Mouse (Mus musculus) embryonic facial prominence, embryonic 14.5 days (tissue): ENCODE results near the gene Amacr. TPM values are rescaled to one million over a fixed set of nuclear protein-coding genes. Genes with fewer than 3 reads are reported as not detected.

Experiments
- ATAC-seq: fragments of 200-750 bp; cut with Nextera tagmentation; 2 replicates; pipeline ENCODE4 v1.8.0; 2017; ENCODE audit warnings: low read depth, moderate number of reproducible peaks, moderate TSS enrichment
- DNase-seq: peaks from one replicate; pipeline ENCODE4 v3.0.0-alpha.2; 2015; ENCODE audit warnings: low spot score
- H3K27ac ChIP-seq: fragments of 300-500 bp; sonication (generic); replicated peaks from 2 replicates; pipeline ENCODE4 v1.5.1; 2014; ENCODE audit warnings: low read depth, mild to moderate bottlenecking, low read length, moderate library complexity
- H3K27me3 ChIP-seq: fragments of 300-500 bp; sonication (generic); replicated peaks from 2 replicates; pipeline ENCODE4 v1.6.1; 2014; ENCODE audit warnings: low read length; ENCODE audit not compliant: control insufficient read depth, insufficient read depth
- H3K36me3 ChIP-seq: fragments of 300-500 bp; sonication (generic); 2 replicates; pipeline ENCODE4 v1.6.1; 2014; ENCODE audit warnings: low read length, mixed read lengths; ENCODE audit not compliant: control insufficient read depth, insufficient read depth
- H3K4me1 ChIP-seq: fragments of 300-500 bp; sonication (generic); 2 replicates; pipeline ENCODE4 v1.6.1; 2014; ENCODE audit warnings: antibody characterized with exemption, low read length; ENCODE audit not compliant: control insufficient read depth, insufficient read depth
- H3K4me2 ChIP-seq: fragments of 300-500 bp; sonication (generic); 2 replicates; pipeline ENCODE4 v1.6.1; 2014; ENCODE audit warnings: low read depth, mild to moderate bottlenecking, low read length, moderate library complexity, mixed read lengths
- H3K4me3 ChIP-seq: fragments of 300-500 bp; sonication (generic); 2 replicates; pipeline ENCODE4 v1.5.1; 2014; ENCODE audit warnings: low read depth, mild to moderate bottlenecking, low read length
- H3K9ac ChIP-seq: fragments of 300-500 bp; sonication (generic); 2 replicates; pipeline ENCODE4 v1.6.1; 2014; ENCODE audit warnings: low read depth, mild to moderate bottlenecking, low read length, moderate library complexity, mixed read lengths
- H3K9me3 ChIP-seq: fragments of 300-500 bp; sonication (generic); 2 replicates; pipeline ENCODE4 v1.6.1; 2016; ENCODE audit warnings: low read length; ENCODE audit not compliant: control insufficient read depth
- WGBS: fragments of 180-500 bp; shearing (Covaris S2); extraction: QIAGEN DNeasy Blood & Tissue Kit; methylation state at CpG from one replicate; pipeline ENCODE4 v1.1.7; 2014; 5-methylcytosine and 5-hydroxymethylcytosine counted together
- polyA plus RNA-seq: library from polyadenylated mRNA; unstranded; fragments of >200 nt; fragmentation: Nextera tagmentation; extraction: Ambion mirVana; gene quantifications from 2 replicates; pipeline ENCODE4 v1.2.1, GENCODE M21; 2014

Gene Amacr
- polyA plus RNA-seq, 1 experiment from 2014 or later, result 27.9 TPM

DNA sequence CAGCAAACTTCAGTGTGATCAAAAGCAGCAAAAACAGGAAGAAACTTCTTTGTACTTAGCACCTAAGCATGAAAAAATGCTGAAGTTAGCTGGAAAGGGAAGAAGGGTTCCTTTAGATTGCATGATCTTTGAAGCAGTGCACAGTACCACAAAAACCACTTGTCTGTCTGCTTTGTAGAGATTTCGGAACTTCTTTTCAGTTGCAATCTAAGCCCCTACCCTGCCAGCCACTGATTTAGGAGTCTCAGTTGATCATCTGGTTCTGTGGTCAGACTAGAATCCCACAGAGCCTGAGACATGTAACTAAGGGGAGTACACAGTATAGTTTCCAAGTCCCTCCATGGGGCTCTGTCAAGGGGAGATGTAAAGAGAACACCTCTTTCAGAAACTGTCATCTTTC, 28.1 kb upstream of the Amacr start:
- peaks cover 11% of the 10 kb centered on the region for H3K4me1 ChIP-seq
- H3K4me3 ChIP-seq, result no peak overlapping the region
- no peaks in the 10 kb centered on the region; the same call in 1 of the 2 replicates for H3K27me3 ChIP-seq
- H3K27ac ChIP-seq, result peak overlapping the region; percentile 70
- no peak overlapping the region; the same call in 1 of the 2 replicates for H3K4me2 ChIP-seq
- no peaks in the 10 kb centered on the region for H3K36me3 ChIP-seq
- peak; percentile 72 for DNase-seq
- H3K9me3 ChIP-seq, result no peaks in the 10 kb centered on the region
- peak; percentile 57; the same call in 1 of the 2 replicates for ATAC-seq
- WGBS, result 58% methylated on average over 1 of the region's 1 CpGs
- H3K9ac ChIP-seq, result no peak overlapping the region

GRCm38 (mm10) chr15:10954381-10955016, 27.1 kb upstream of the Amacr start:
- peaks cover 11% of the 10 kb centered on the region for H3K4me1 ChIP-seq
- WGBS, result 84% methylated on average over 6 of the region's 6 CpGs
- no peak for ATAC-seq

GRCm38 (mm10) chr15:10955156-10955555, 26.4 kb upstream of the Amacr start:
- no peaks in the 10 kb centered on the region for H3K36me3 ChIP-seq
- H3K9ac ChIP-seq, result no peak overlapping the region
- no peaks in the 10 kb centered on the region for H3K9me3 ChIP-seq
- peaks cover 11% of the 10 kb centered on the region for H3K4me1 ChIP-seq
- 59% methylated on average over 5 of the region's 5 CpGs for WGBS
- ATAC-seq, result no peak
- no peak overlapping the region for H3K4me3 ChIP-seq
- no peak overlapping the region for H3K4me2 ChIP-seq
- DNase-seq, result no peak
- no peaks in the 10 kb centered on the region; the same call in 1 of the 2 replicates for H3K27me3 ChIP-seq
- H3K27ac ChIP-seq, result no peak overlapping the region

More at GRCm38 (mm10) chr15:10954381-10955016, 27.1 kb upstream of the Amacr start:
- Histone ChIP-seq H3K27ac (peak overlapping the region; percentile 70; the same call in 1 of the 2 replicates), H3K36me3 (no peaks in the 10 kb centered on the region), H3K4me3 (no peak overlapping the region), H3K27me3 (no peaks in the 10 kb centered on the region; the same call in 1 of the 2 replicates), H3K9me3 (no peaks in the 10 kb centered on the region), H3K4me2 (no peak overlapping the region), H3K9ac (no peak overlapping the region)
- DNase-seq, result no peak

GRCm38 (mm10) chr15:10956706-10957105, 24.9 kb upstream of the Amacr start:
- H3K9ac ChIP-seq, result no peak overlapping the region
- no peak overlapping the region for H3K27ac ChIP-seq
- ATAC-seq (no peak), DNase-seq (no peak)
- H3K27me3 ChIP-seq, result no peaks in the 10 kb centered on the region
- no peaks in the 10 kb centered on the region for H3K36me3 ChIP-seq
- H3K4me3 ChIP-seq, result no peak overlapping the region
- no peak overlapping the region for H3K4me2 ChIP-seq
- no peaks in the 10 kb centered on the region for H3K9me3 ChIP-seq
- peaks cover 11% of the 10 kb centered on the region for H3K4me1 ChIP-seq
- 53% methylated on average over 3 of the region's 3 CpGs for WGBS

DNA sequence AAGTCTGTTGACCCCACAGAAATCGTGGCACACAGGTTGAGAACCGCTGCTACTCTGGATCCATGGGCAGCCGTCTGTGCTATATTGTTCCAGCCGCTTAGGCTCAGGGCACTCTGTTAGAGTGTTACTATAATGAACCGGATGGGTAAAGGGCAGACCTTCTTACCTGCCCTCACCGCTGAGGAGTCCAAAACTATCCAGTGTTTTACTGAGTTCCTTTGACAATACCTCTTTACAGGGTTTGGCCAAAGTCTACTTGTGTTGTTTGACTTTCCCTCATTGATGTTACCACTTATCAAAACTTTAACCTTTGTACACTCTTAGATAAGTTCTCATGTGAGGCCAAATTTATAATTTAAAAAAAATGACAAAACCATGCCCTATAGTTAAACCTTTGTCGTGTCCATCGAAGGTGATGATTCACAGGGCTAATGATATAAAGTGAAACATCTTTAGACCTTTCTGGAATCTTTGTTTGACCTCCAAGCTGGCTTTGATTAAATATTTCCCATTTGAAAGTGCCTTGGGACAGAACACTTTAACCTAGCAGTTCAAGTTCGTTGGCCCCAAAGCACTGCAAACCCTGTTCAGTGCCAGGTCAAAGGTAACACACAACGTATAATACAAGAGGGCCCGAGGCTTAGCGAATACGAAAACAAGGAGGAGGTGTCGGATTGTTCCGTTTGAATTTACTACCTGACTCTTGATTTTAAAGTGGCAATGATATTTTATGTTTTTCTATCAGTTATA, 22.1 kb upstream of the Amacr start:
- no peaks in the 10 kb centered on the region for H3K27me3 ChIP-seq
- no peak overlapping the region for H3K27ac ChIP-seq
- no peaks in the 10 kb centered on the region for H3K36me3 ChIP-seq
- no peak overlapping the region for H3K4me3 ChIP-seq
- H3K4me2 ChIP-seq, result no peak overlapping the region
- no peaks in the 10 kb centered on the region for H3K9me3 ChIP-seq
- ATAC-seq (no peak), DNase-seq (no peak)
- H3K4me1 ChIP-seq, result no peaks in the 10 kb centered on the region
- H3K9ac ChIP-seq, result no peak overlapping the region
- WGBS, result 79% methylated on average over 15 of the region's 15 CpGs

DNA sequence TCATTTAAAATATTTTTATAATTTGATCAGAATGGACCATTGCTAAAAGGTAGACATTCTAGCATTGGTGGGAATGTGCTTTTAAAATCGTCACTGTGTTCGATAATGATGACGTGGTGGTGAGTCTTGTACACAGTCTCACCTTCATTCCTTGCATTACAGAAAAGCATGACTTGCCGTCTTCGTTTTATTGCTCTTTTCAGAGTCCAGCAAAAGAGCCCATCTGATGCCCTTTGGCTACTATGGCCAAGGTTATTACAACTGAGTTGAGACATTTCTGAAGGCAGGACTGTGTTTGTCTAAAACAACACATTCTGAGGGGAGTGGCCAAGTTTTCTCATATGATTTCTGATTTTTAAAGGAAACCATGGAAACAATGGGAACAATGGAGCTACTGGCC, 21.3 kb upstream of the Amacr start:
- no peak for ATAC-seq
- Histone ChIP-seq H3K4me2 (no peak overlapping the region), H3K4me3 (no peak overlapping the region), H3K9ac (no peak overlapping the region), H3K36me3 (no peaks in the 10 kb centered on the region), H3K27ac (no peak overlapping the region), H3K4me1 (no peaks in the 10 kb centered on the region), H3K9me3 (no peaks in the 10 kb centered on the region), H3K27me3 (no peaks in the 10 kb centered on the region)
- no peak for DNase-seq
- WGBS, result 93% methylated on average over 5 of the region's 5 CpGs

DNA sequence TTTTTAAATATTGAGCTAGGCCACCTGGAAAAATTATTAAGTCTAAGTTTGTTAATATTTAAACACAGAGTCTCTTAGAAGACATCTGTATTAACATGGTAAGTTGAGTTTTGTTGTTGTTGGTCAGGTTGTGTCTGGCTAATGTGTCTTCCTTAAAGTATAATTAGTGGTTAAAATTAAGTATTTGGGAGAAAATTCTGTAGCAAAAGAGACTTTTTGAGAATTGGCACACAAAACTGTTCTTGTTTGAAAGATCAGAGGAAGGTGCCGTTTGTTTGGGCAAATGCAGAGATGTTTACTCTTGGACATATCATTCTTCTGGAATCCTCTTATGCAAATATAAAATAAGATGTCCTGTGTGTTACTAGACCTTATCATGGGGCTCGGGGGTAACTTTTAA, 19.0 kb upstream of the Amacr start:
- H3K9ac ChIP-seq, result no peak overlapping the region
- 86% methylated on average over 2 of the region's 2 CpGs for WGBS
- H3K4me2 ChIP-seq, result no peak overlapping the region
- H3K4me3 ChIP-seq, result no peak overlapping the region
- no peaks in the 10 kb centered on the region for H3K4me1 ChIP-seq
- H3K27me3 ChIP-seq, result no peaks in the 10 kb centered on the region
- H3K27ac ChIP-seq, result no peak overlapping the region
- H3K36me3 ChIP-seq, result no peaks in the 10 kb centered on the region
- ATAC-seq (no peak), DNase-seq (no peak)
- H3K9me3 ChIP-seq, result no peaks in the 10 kb centered on the region

DNA sequence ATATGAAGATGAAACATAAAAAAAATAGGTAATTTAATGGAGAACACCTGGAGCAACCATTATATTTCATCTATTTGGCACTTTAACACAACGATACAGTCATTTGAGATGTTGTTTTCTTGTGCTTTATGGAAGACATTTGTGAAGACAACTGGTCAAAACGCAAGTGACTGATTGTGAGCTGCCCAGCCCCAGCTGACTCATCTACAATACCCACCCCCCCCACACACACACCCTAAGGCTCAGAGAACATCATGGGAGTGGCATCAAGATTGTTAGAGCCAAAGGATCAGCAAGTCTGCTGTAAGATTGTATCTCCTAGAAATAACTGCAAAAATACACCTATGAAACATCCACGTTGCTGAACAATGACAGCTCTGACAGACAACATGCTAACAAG, 12.1 kb upstream of the Amacr start:
- no peak overlapping the region for H3K27ac ChIP-seq
- no peak overlapping the region for H3K9ac ChIP-seq
- H3K4me2 ChIP-seq, result no peak overlapping the region
- 63% methylated on average over 3 of the region's 3 CpGs for WGBS
- no peak for DNase-seq
- no peaks in the 10 kb centered on the region for H3K4me1 ChIP-seq
- no peaks in the 10 kb centered on the region for H3K9me3 ChIP-seq
- no peaks in the 10 kb centered on the region for H3K27me3 ChIP-seq
- H3K36me3 ChIP-seq, result no peaks in the 10 kb centered on the region
- ATAC-seq, result no peak
- no peak overlapping the region for H3K4me3 ChIP-seq
